In genomic region chr6:83210495-83210894, GRCm38 (mm10) we compare ENCODE assay signal across 21 mouse cellular contexts. TPM values are rescaled to one million over a fixed set of nuclear protein-coding genes. Genes with fewer than 3 reads are reported as not detected.
A peak's percentile ranks its signal among the peaks of the same experiment; 100 is the strongest.
DNase-seq lines count a peak whose midpoint lies in the region; ATAC-seq and TF ChIP-seq lines count a peak whose summit lies in the region.
"Had no signal": no experiment of that assay in that cellular context is flagged by ENCODE, and none has a peak within 500 bp of the region (broad histone marks: within the 10 kb centered on the region; RNA-seq: fewer than 3 reads in every experiment).

No protein-coding gene starts in this region.

- ATAC-seq in forebrain, embryonic 14.5 days, result peak; percentile 24; the same call in 1 of the 2 replicates
- ATAC-seq in forebrain, embryonic 15.5 days (replicated peaks), result no peak
- no peak for ATAC-seq in kidney, embryonic 16.5 days (ENCODE audit: low FRiP score, low TSS enrichment)
- no peak for ATAC-seq in midbrain, embryonic 12.5 days (ENCODE audit: low FRiP score, low read depth)
- no peak for ATAC-seq in midbrain, embryonic 15.5 days (replicated peaks)

- no peak overlapping the region for H3K4me2 ChIP-seq in forebrain, embryonic 14.5 days (ENCODE audit: low read length)
- no peak overlapping the region for H3K4me2 ChIP-seq in forebrain, embryonic 15.5 days (replicated peaks)
- no peak overlapping the region for H3K4me2 ChIP-seq in kidney, embryonic 16.5 days (replicated peaks; ENCODE audit: low read depth, low read length)
- no peak overlapping the region for H3K4me2 ChIP-seq in midbrain, embryonic 12.5 days (replicated peaks)
- no peak overlapping the region for H3K4me2 ChIP-seq in midbrain, embryonic 15.5 days
- H3K4me2 ChIP-seq: liver, embryonic 11.5 days; neural tube, embryonic 15.5 days had no signal

- H3K4me1 ChIP-seq in forebrain, embryonic 14.5 days (ENCODE audit: control insufficient read depth, insufficient read depth, low read length), result no peaks in the 10 kb centered on the region; the same call in 1 of the 2 replicates
- peaks cover 5% of the 10 kb centered on the region; the same call in 1 of the 2 replicates for H3K4me1 ChIP-seq in forebrain, embryonic 15.5 days
- no peaks in the 10 kb centered on the region for H3K4me1 ChIP-seq in kidney, embryonic 16.5 days (ENCODE audit: insufficient read depth, low read length)
- peaks cover 16% of the 10 kb centered on the region; the same call in 1 of the 2 replicates for H3K4me1 ChIP-seq in midbrain, embryonic 12.5 days
- peaks cover 2% of the 10 kb centered on the region for H3K4me1 ChIP-seq in midbrain, embryonic 15.5 days

- no peak for TF ChIP-seq POLR2A in brain, embryonic 14.5 days (IDR thresholded peaks at IDR 0.05; ENCODE audit: borderline replicate concordance, extremely low read depth, insufficient read depth, insufficient read length, poor library complexity, severe bottlenecking)

- DNase-seq in forebrain, embryonic 14.5 days (ENCODE audit: low spot score), result peak; percentile 47
- DNase-seq in kidney, postnatal 10 days, result peak; percentile 52
- DNase-seq in brain, embryonic 14.5 days (ENCODE audit: low read depth), result peak; percentile 79
- DNase-seq in gastrocnemius, postnatal 10 days, result no peak
- DNase-seq: adrenal gland, postnatal 14 days; cerebellum, adult 8-10 months; cerebellum, postnatal 36 days; gastrocnemius, postnatal 36 days; kidney, adult 2 months; kidney, postnatal 14 days; lung, adult 18-20 months; thymus, postnatal 25 days had no signal

- no peak overlapping the region for H3K4me3 ChIP-seq in forebrain, embryonic 14.5 days (ENCODE audit: low read depth, low read length)
- H3K4me3 ChIP-seq in forebrain, embryonic 15.5 days, result no peak overlapping the region
- no peak overlapping the region for H3K4me3 ChIP-seq in kidney, embryonic 16.5 days (ENCODE audit: low read length)
- H3K4me3 ChIP-seq in midbrain, embryonic 12.5 days, result no peak overlapping the region
- no peak overlapping the region for H3K4me3 ChIP-seq in midbrain, embryonic 15.5 days
- H3K4me3 ChIP-seq: forebrain, embryonic 10.5 days; neural tube, embryonic 15.5 days had no signal

- no peak overlapping the region for H3K9ac ChIP-seq in forebrain, embryonic 14.5 days (ENCODE audit: low read length)
- no peak overlapping the region for H3K9ac ChIP-seq in forebrain, embryonic 15.5 days (replicated peaks)
- H3K9ac ChIP-seq in kidney, embryonic 16.5 days (replicated peaks; ENCODE audit: low read length), result no peak overlapping the region
- no peak overlapping the region for H3K9ac ChIP-seq in midbrain, embryonic 12.5 days (replicated peaks)
- no peak overlapping the region for H3K9ac ChIP-seq in midbrain, embryonic 15.5 days
- H3K9ac ChIP-seq: neural tube, embryonic 15.5 days had no signal

- no peak overlapping the region for H3K27ac ChIP-seq in forebrain, embryonic 14.5 days (ENCODE audit: low read depth, low read length)
- no peak overlapping the region for H3K27ac ChIP-seq in forebrain, embryonic 15.5 days (replicated peaks)
- H3K27ac ChIP-seq in kidney, embryonic 16.5 days (ENCODE audit: low read length), result no peak overlapping the region
- 0 out of 2 replicates have a peak overlapping the region, but pooled peaks have one; percentile 0 for H3K27ac ChIP-seq in midbrain, embryonic 12.5 days (replicated peaks)
- H3K27ac ChIP-seq in midbrain, embryonic 15.5 days, result no peak overlapping the region
- H3K27ac ChIP-seq: neural tube, embryonic 15.5 days had no signal

- WGBS in forebrain, embryonic 14.5 days, result 2% methylated on average over 2 of the region's 2 CpGs
- 17% methylated on average over 2 of the region's 2 CpGs for WGBS in forebrain, embryonic 15.5 days
- WGBS in kidney, embryonic 16.5 days, result 43% methylated on average over 2 of the region's 2 CpGs
- WGBS in midbrain, embryonic 12.5 days, result 58% methylated on average over 2 of the region's 2 CpGs
- 30% methylated on average over 2 of the region's 2 CpGs for WGBS in midbrain, embryonic 15.5 days

- no peaks in the 10 kb centered on the region for H3K27me3 ChIP-seq in forebrain, embryonic 14.5 days (replicated peaks; ENCODE audit: control insufficient read depth, insufficient read depth, low read length)
- H3K27me3 ChIP-seq in forebrain, embryonic 15.5 days, result no peaks in the 10 kb centered on the region
- no peaks in the 10 kb centered on the region for H3K27me3 ChIP-seq in kidney, embryonic 16.5 days (ENCODE audit: insufficient read depth, low read length)
- H3K27me3 ChIP-seq in midbrain, embryonic 12.5 days, result no peaks in the 10 kb centered on the region
- H3K27me3 ChIP-seq in midbrain, embryonic 15.5 days (replicated peaks), result no peaks in the 10 kb centered on the region
- H3K27me3 ChIP-seq: neural tube, embryonic 15.5 days had no signal

- no peaks in the 10 kb centered on the region for H3K36me3 ChIP-seq in forebrain, embryonic 14.5 days (ENCODE audit: control insufficient read depth, insufficient read depth, low read length)
- no peaks in the 10 kb centered on the region for H3K36me3 ChIP-seq in forebrain, embryonic 15.5 days
- no peaks in the 10 kb centered on the region for H3K36me3 ChIP-seq in kidney, embryonic 16.5 days (ENCODE audit: insufficient read depth, low read length)
- H3K36me3 ChIP-seq in midbrain, embryonic 12.5 days, result no peaks in the 10 kb centered on the region
- no peaks in the 10 kb centered on the region for H3K36me3 ChIP-seq in midbrain, embryonic 15.5 days (replicated peaks)
- H3K36me3 ChIP-seq: forebrain, embryonic 10.5 days; neural tube, embryonic 15.5 days had no signal

- no peak for TF ChIP-seq CTCF in brain, embryonic 14.5 days (IDR thresholded peaks at IDR 0.05; ENCODE audit: borderline replicate concordance, extremely low read depth, insufficient read depth, insufficient read length)

- no peaks in the 10 kb centered on the region for H3K9me3 ChIP-seq in forebrain, embryonic 14.5 days (replicated peaks; ENCODE audit: control insufficient read depth, low read length)
- H3K9me3 ChIP-seq in forebrain, embryonic 15.5 days, result no peaks in the 10 kb centered on the region
- H3K9me3 ChIP-seq in kidney, embryonic 16.5 days (ENCODE audit: low read length), result no peaks in the 10 kb centered on the region
- H3K9me3 ChIP-seq in midbrain, embryonic 12.5 days, result no peaks in the 10 kb centered on the region
- no peaks in the 10 kb centered on the region for H3K9me3 ChIP-seq in midbrain, embryonic 15.5 days
- H3K9me3 ChIP-seq: forebrain, embryonic 10.5 days; neural tube, embryonic 15.5 days had no signal

RNA-seq across cellular contexts. Expression of gene Slc4a5, which starts 9.1 kb away (rescaled TPM):
- 0.63 and 0.78 TPM in 2 replicates for polyA plus RNA-seq in forebrain, embryonic 14.5 days (2014; fragmentation: Nextera tagmentation; extraction: Ambion mirVana)
- polyA plus RNA-seq in forebrain, embryonic 15.5 days (2015; fragmentation: Nextera tagmentation; extraction: Ambion mirVana), result 0.46 and 0.85 TPM in 2 replicates
- 0.72 and 0.91 TPM in 2 replicates for polyA plus RNA-seq in kidney, embryonic 16.5 days (2015; fragmentation: Nextera tagmentation; extraction: Ambion mirVana)
- polyA plus RNA-seq in midbrain, embryonic 12.5 days (2016; fragmentation: Nextera tagmentation; extraction: Ambion mirVana), result 0.52 and 0.62 TPM in 2 replicates
- polyA plus RNA-seq in midbrain, embryonic 15.5 days (2015; fragmentation: Nextera tagmentation; extraction: Ambion mirVana), result 0.37 and 0.41 TPM in 2 replicates
- polyA plus RNA-seq in brain, embryonic 14.5 days (2012; rRNA removed), result 2.1 and 7.0 TPM in 2 replicates
- total RNA-seq in gastrocnemius, postnatal 10 days (2021), result under 1 TPM in 1 of 2 experiments, not detected in 1; 0.05 TPM
- total RNA-seq: gastrocnemius, postnatal 36 days; heart, adult 8-10 months; heart, postnatal 25 days had no signal

RNA-seq across cellular contexts. Expression of gene Dctn1, which starts 44.8 kb away (rescaled TPM):
- 101 and 133 TPM in 2 replicates for polyA plus RNA-seq in forebrain, embryonic 14.5 days (2014; fragmentation: Nextera tagmentation; extraction: Ambion mirVana)
- 143 and 147 TPM in 2 replicates for polyA plus RNA-seq in forebrain, embryonic 15.5 days (2015; fragmentation: Nextera tagmentation; extraction: Ambion mirVana)
- polyA plus RNA-seq in kidney, embryonic 16.5 days (2015; fragmentation: Nextera tagmentation; extraction: Ambion mirVana), result 97.7 and 101 TPM in 2 replicates
- polyA plus RNA-seq in midbrain, embryonic 12.5 days (2016; fragmentation: Nextera tagmentation; extraction: Ambion mirVana), result 148 and 156 TPM in 2 replicates
- 162 TPM in 2 replicates for polyA plus RNA-seq in midbrain, embryonic 15.5 days (2015; fragmentation: Nextera tagmentation; extraction: Ambion mirVana)
- polyA plus RNA-seq in brain, embryonic 14.5 days (2012; rRNA removed), result 217 and 252 TPM in 2 replicates
- 100 to 1,000 TPM; 126 to 132 TPM for total RNA-seq in gastrocnemius, postnatal 10 days (2021)

RNA-seq across cellular contexts. Expression of gene 1700003E16Rik, which starts 54.3 kb away (rescaled TPM):
- 5.8 and 7.5 TPM in 2 replicates for polyA plus RNA-seq in forebrain, embryonic 14.5 days (2014; fragmentation: Nextera tagmentation; extraction: Ambion mirVana)
- polyA plus RNA-seq in forebrain, embryonic 15.5 days (2015; fragmentation: Nextera tagmentation; extraction: Ambion mirVana), result 5.2 and 6.9 TPM in 2 replicates
- polyA plus RNA-seq in kidney, embryonic 16.5 days (2015; fragmentation: Nextera tagmentation; extraction: Ambion mirVana), result 2.6 and 2.8 TPM in 2 replicates
- 2.6 and 2.7 TPM in 2 replicates for polyA plus RNA-seq in midbrain, embryonic 12.5 days (2016; fragmentation: Nextera tagmentation; extraction: Ambion mirVana)
- 9.5 and 12.0 TPM in 2 replicates for polyA plus RNA-seq in midbrain, embryonic 15.5 days (2015; fragmentation: Nextera tagmentation; extraction: Ambion mirVana)
- polyA plus RNA-seq in brain, embryonic 14.5 days (2012; rRNA removed), result 2.9 and 4.1 TPM in 2 replicates
- total RNA-seq in gastrocnemius, postnatal 10 days (2021), result under 1 TPM in 1 of 2 experiments, not detected in 1; 0.23 TPM

RNA-seq across cellular contexts. Expression of gene Wdr54, which starts 54.3 kb away (rescaled TPM):
- polyA plus RNA-seq in forebrain, embryonic 14.5 days (2014; fragmentation: Nextera tagmentation; extraction: Ambion mirVana), result 20.6 and 23.9 TPM in 2 replicates
- polyA plus RNA-seq in forebrain, embryonic 15.5 days (2015; fragmentation: Nextera tagmentation; extraction: Ambion mirVana), result 18.3 and 18.6 TPM in 2 replicates
- polyA plus RNA-seq in kidney, embryonic 16.5 days (2015; fragmentation: Nextera tagmentation; extraction: Ambion mirVana), result 7.7 and 8.0 TPM in 2 replicates
- polyA plus RNA-seq in midbrain, embryonic 12.5 days (2016; fragmentation: Nextera tagmentation; extraction: Ambion mirVana), result 11.2 and 13.3 TPM in 2 replicates
- 20.8 and 21.6 TPM in 2 replicates for polyA plus RNA-seq in midbrain, embryonic 15.5 days (2015; fragmentation: Nextera tagmentation; extraction: Ambion mirVana)
- 21.2 and 31.4 TPM in 2 replicates for polyA plus RNA-seq in brain, embryonic 14.5 days (2012; rRNA removed)
- total RNA-seq in gastrocnemius, postnatal 10 days (2021), result 1 to 10 TPM in 1 of 2 experiments, under 1 TPM in 1; 0.43 to 1.4 TPM
